Mouse (Mus musculus): ENCODE measurements at regions not wholly inside any gene's neighbourhood (a gene's known extent, or its start where the extent isn't known, plus 50 kb on each side); places are given as distances from the start of the nearest gene placed in this dataset.

- DNase-seq (ENCODE audit: extremely low spot score in 1 of 2, low spot score in 1 of 2), result no peak
Observed at GRCm38 (mm10) chr3:38227121-38227520, 257.5 kb downstream of the Ankrd50 start.

GRCm38 (mm10) chr3:38226147-38226546, 258.5 kb downstream of the Ankrd50 start:
- DNase-seq (ENCODE audit: extremely low spot score in 1 of 2, low spot score in 1 of 2), result no peak

- DNase-seq (ENCODE audit: extremely low spot score in 1 of 2, low spot score in 1 of 2), result no peak
Observed at GRCm38 (mm10) chr3:38221834-38222215, 262.8 kb downstream of the Ankrd50 start.

- peak in 1 of 2 experiments; percentile 45 for DNase-seq (ENCODE audit: extremely low spot score in 1 of 2, low spot score in 1 of 2)
Observed at GRCm38 (mm10) chr3:38220934-38221833, 263.5 kb downstream of the Ankrd50 start.

GRCm38 (mm10) chr3:38209081-38209480, 275.6 kb downstream of the Ankrd50 start:
- no peak for DNase-seq (ENCODE audit: extremely low spot score in 1 of 2, low spot score in 1 of 2)

GRCm38 (mm10) chr3:38207867-38208266, 276.8 kb downstream of the Ankrd50 start:
- no peak for DNase-seq (ENCODE audit: extremely low spot score in 1 of 2, low spot score in 1 of 2)

GRCm38 (mm10) chr3:38201861-38202656, 282.6 kb downstream of the Ankrd50 start:
- DNase-seq (ENCODE audit: extremely low spot score in 1 of 2, low spot score in 1 of 2), result peak; percentile 18 to 65

- DNase-seq (ENCODE audit: extremely low spot score in 1 of 2, low spot score in 1 of 2), result no peak
Observed at GRCm38 (mm10) chr3:38194001-38194400, 290.6 kb downstream of the Ankrd50 start.

GRCm38 (mm10) chr3:38187406-38187896, 297.2 kb downstream of the Ankrd50 start:
- no peak for DNase-seq (ENCODE audit: extremely low spot score in 1 of 2, low spot score in 1 of 2)

- DNase-seq (ENCODE audit: extremely low spot score in 1 of 2, low spot score in 1 of 2), result no peak
Observed at GRCm38 (mm10) chr3:38186503-38186902, 298.1 kb downstream of the Ankrd50 start.

- no peak for DNase-seq (ENCODE audit: extremely low spot score in 1 of 2, low spot score in 1 of 2)
Observed at GRCm38 (mm10) chr3:38178295-38178694, 306.3 kb downstream of the Ankrd50 start.

GRCm38 (mm10) chr3:38175946-38176345, 308.7 kb downstream of the Ankrd50 start:
- DNase-seq (ENCODE audit: extremely low spot score in 1 of 2, low spot score in 1 of 2), result no peak

- no peak for DNase-seq (ENCODE audit: extremely low spot score in 1 of 2, low spot score in 1 of 2)
Observed at GRCm38 (mm10) chr3:38174735-38175280, 309.8 kb downstream of the Ankrd50 start.

- no peak for DNase-seq (ENCODE audit: extremely low spot score in 1 of 2, low spot score in 1 of 2)
Observed at GRCm38 (mm10) chr3:38152408-38152807, 332.2 kb downstream of the Ankrd50 start.

GRCm38 (mm10) chr3:38151821-38152220, 332.8 kb downstream of the Ankrd50 start:
- DNase-seq (ENCODE audit: extremely low spot score in 1 of 2, low spot score in 1 of 2), result no peak

- DNase-seq (ENCODE audit: extremely low spot score in 1 of 2, low spot score in 1 of 2), result no peak
Observed at GRCm38 (mm10) chr3:38146663-38147062, 338.0 kb downstream of the Ankrd50 start.

GRCm38 (mm10) chr3:38145444-38145843, 339.2 kb downstream of the Ankrd50 start:
- DNase-seq (ENCODE audit: extremely low spot score in 1 of 2, low spot score in 1 of 2), result no peak

- no peak for DNase-seq (ENCODE audit: extremely low spot score in 1 of 2, low spot score in 1 of 2)
Observed at GRCm38 (mm10) chr3:38144650-38145049, 340.0 kb downstream of the Ankrd50 start.

- DNase-seq (ENCODE audit: extremely low spot score in 1 of 2, low spot score in 1 of 2), result peak; percentile 25 to 51
Observed at GRCm38 (mm10) chr3:38143147-38143883, 341.3 kb downstream of the Ankrd50 start.

GRCm38 (mm10) chr3:38139387-38139786, 345.3 kb downstream of the Ankrd50 start:
- peak in 1 of 2 experiments; percentile 14 for DNase-seq (ENCODE audit: extremely low spot score in 1 of 2, low spot score in 1 of 2)

All from layer of hippocampus, postnatal 25 days (tissue).